ENCODE assay signal across 17 mouse cellular contexts in the genomic region with DNA sequence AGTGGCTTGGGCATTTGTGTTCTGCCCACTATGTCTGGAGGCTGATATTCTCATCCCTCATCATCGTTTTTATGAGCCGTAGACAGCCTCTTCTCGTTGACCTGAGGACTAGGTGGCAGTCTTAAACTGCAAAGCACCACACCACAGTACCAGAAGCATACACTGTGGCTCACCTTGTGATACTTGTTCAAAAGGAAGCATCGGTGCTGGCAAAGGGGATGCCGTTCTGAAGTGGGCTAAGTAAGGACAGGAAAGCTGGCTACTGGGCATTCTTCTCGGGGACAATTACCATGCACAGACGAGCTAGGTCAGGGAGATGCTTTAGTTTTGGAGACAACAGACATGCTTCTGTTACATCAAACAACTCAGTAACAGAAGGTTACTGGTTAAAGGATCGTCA. TPM values are rescaled to one million over a fixed set of nuclear protein-coding genes. Genes with fewer than 3 reads are reported as not detected.
DNase-seq lines count a peak whose midpoint lies in the region; ATAC-seq lines count a peak whose summit lies in the region.
"Had no signal": no experiment of that assay in that cellular context is flagged by ENCODE, and none has a peak within 500 bp of the region (broad histone marks: within the 10 kb centered on the region; RNA-seq: fewer than 3 reads in every experiment).

No protein-coding gene starts in this region.

- 67% methylated on average over 8 of the region's 8 CpGs for WGBS in hindbrain, embryonic 16.5 days
- 67% methylated on average over 8 of the region's 8 CpGs for WGBS in hindbrain, embryonic 13.5 days
- 72% methylated on average over 8 of the region's 8 CpGs for WGBS in neural tube, embryonic 11.5 days
- 66% methylated on average over 8 of the region's 8 CpGs for WGBS in midbrain, embryonic 15.5 days

- H3K4me1 ChIP-seq in hindbrain, embryonic 16.5 days (ENCODE audit: control insufficient read depth, insufficient read depth, low read depth, low read length) = no peaks in the 10 kb centered on the region
- no peaks in the 10 kb centered on the region for H3K4me1 ChIP-seq in hindbrain, embryonic 13.5 days (replicated peaks)
- H3K4me1 ChIP-seq in neural tube, embryonic 11.5 days (ENCODE audit: control insufficient read depth, insufficient read depth, low read length) = no peaks in the 10 kb centered on the region
- no peaks in the 10 kb centered on the region for H3K4me1 ChIP-seq in midbrain, embryonic 15.5 days
- H3K4me1 ChIP-seq: embryonic facial prominence, embryonic 15.5 days; heart, embryonic 13.5 days; limb, embryonic 15.5 days; liver, embryonic 15.5 days had no signal

- H3K4me3 ChIP-seq in hindbrain, embryonic 16.5 days (ENCODE audit: low read length) = no peak overlapping the region
- H3K4me3 ChIP-seq in hindbrain, embryonic 13.5 days = no peak overlapping the region
- H3K4me3 ChIP-seq in neural tube, embryonic 11.5 days (ENCODE audit: low read depth, low read length) = no peak overlapping the region
- no peak overlapping the region for H3K4me3 ChIP-seq in midbrain, embryonic 15.5 days
- H3K4me3 ChIP-seq: embryonic facial prominence, embryonic 15.5 days; gastrocnemius, adult 2 months; heart, embryonic 13.5 days; layer of hippocampus, adult 2 months; limb, embryonic 15.5 days; liver, embryonic 15.5 days; myocyte had no signal

- H3K27me3 ChIP-seq in hindbrain, embryonic 16.5 days (replicated peaks; ENCODE audit: control insufficient read depth, insufficient read depth, low read length) = no peaks in the 10 kb centered on the region
- H3K27me3 ChIP-seq in hindbrain, embryonic 13.5 days = no peaks in the 10 kb centered on the region
- H3K27me3 ChIP-seq in neural tube, embryonic 11.5 days (ENCODE audit: control insufficient read depth, insufficient read depth, low read length) = no peaks in the 10 kb centered on the region
- no peaks in the 10 kb centered on the region for H3K27me3 ChIP-seq in midbrain, embryonic 15.5 days (replicated peaks)
- H3K27me3 ChIP-seq: liver, embryonic 15.5 days had no signal

- H3K9ac ChIP-seq in hindbrain, embryonic 16.5 days (ENCODE audit: low read depth, low read length) = no peak overlapping the region
- H3K9ac ChIP-seq in hindbrain, embryonic 13.5 days = no peak overlapping the region
- H3K9ac ChIP-seq in neural tube, embryonic 11.5 days (ENCODE audit: low read length) = no peak overlapping the region
- H3K9ac ChIP-seq in midbrain, embryonic 15.5 days = no peak overlapping the region
- H3K9ac ChIP-seq: embryonic facial prominence, embryonic 15.5 days; heart, embryonic 13.5 days; limb, embryonic 15.5 days; liver, embryonic 15.5 days had no signal

- peak; percentile 9; the same call in 1 of the 2 replicates for ATAC-seq in hindbrain, embryonic 16.5 days
- no peak for ATAC-seq in hindbrain, embryonic 13.5 days (ENCODE audit: low FRiP score)
- peak; percentile 33; the same call in 1 of the 2 replicates for ATAC-seq in neural tube, embryonic 11.5 days (ENCODE audit: insufficient read depth, low FRiP score, low TSS enrichment)
- ATAC-seq in midbrain, embryonic 15.5 days (replicated peaks) = peak; percentile 12; the same call in 1 of the 2 replicates

- H3K27ac ChIP-seq in hindbrain, embryonic 16.5 days (ENCODE audit: low read depth, low read length) = no peak overlapping the region
- no peak overlapping the region for H3K27ac ChIP-seq in hindbrain, embryonic 13.5 days
- no peak overlapping the region for H3K27ac ChIP-seq in neural tube, embryonic 11.5 days (ENCODE audit: low read depth, low read length)
- H3K27ac ChIP-seq in midbrain, embryonic 15.5 days = no peak overlapping the region
- H3K27ac ChIP-seq: embryonic facial prominence, embryonic 15.5 days; gastrocnemius, adult 2 months; heart, embryonic 13.5 days; hindbrain, postnatal 0 days; layer of hippocampus, adult 2 months; limb, embryonic 15.5 days; liver, embryonic 15.5 days had no signal

- no peaks in the 10 kb centered on the region for H3K36me3 ChIP-seq in hindbrain, embryonic 16.5 days (ENCODE audit: control insufficient read depth, insufficient read depth, low read length)
- no peaks in the 10 kb centered on the region for H3K36me3 ChIP-seq in hindbrain, embryonic 13.5 days
- no peaks in the 10 kb centered on the region for H3K36me3 ChIP-seq in neural tube, embryonic 11.5 days (ENCODE audit: control insufficient read depth, insufficient read depth, low read length)
- no peaks in the 10 kb centered on the region for H3K36me3 ChIP-seq in midbrain, embryonic 15.5 days (replicated peaks)
- H3K36me3 ChIP-seq: embryonic facial prominence, embryonic 15.5 days; G1E; heart, embryonic 13.5 days; limb, embryonic 15.5 days; liver, embryonic 15.5 days had no signal

- no peaks in the 10 kb centered on the region for H3K9me3 ChIP-seq in hindbrain, embryonic 16.5 days (ENCODE audit: control insufficient read depth, low read length)
- no peaks in the 10 kb centered on the region for H3K9me3 ChIP-seq in hindbrain, embryonic 13.5 days
- no peaks in the 10 kb centered on the region for H3K9me3 ChIP-seq in neural tube, embryonic 11.5 days (ENCODE audit: control insufficient read depth, low read length)
- no peaks in the 10 kb centered on the region for H3K9me3 ChIP-seq in midbrain, embryonic 15.5 days
- H3K9me3 ChIP-seq: embryonic facial prominence, embryonic 15.5 days; G1E; heart, embryonic 13.5 days; limb, embryonic 15.5 days; liver, embryonic 15.5 days had no signal

- no peak for DNase-seq in neural tube, embryonic 11.5 days (ENCODE audit: low spot score)
- DNase-seq in neural tube, embryonic 10.5 days (ENCODE audit: extremely low spot score, low spot score) = no peak
- DNase-seq in lung, postnatal 14 days = no peak
- DNase-seq in cerebellum, postnatal 36 days = no peak
- DNase-seq: cerebellum, adult 11-12 months had no signal

- H3K4me2 ChIP-seq in hindbrain, embryonic 16.5 days (ENCODE audit: low read length) = no peak overlapping the region
- no peak overlapping the region for H3K4me2 ChIP-seq in hindbrain, embryonic 13.5 days
- no peak overlapping the region for H3K4me2 ChIP-seq in neural tube, embryonic 11.5 days (ENCODE audit: low read depth)
- no peak overlapping the region for H3K4me2 ChIP-seq in midbrain, embryonic 15.5 days
- H3K4me2 ChIP-seq: embryonic facial prominence, embryonic 15.5 days; heart, embryonic 13.5 days; limb, embryonic 15.5 days; liver, embryonic 15.5 days had no signal

RNA-seq across cellular contexts. Expression of a gene that starts 21.4 kb away (rescaled TPM):
- 3.3 and 4.1 TPM in 2 replicates for polyA plus RNA-seq in hindbrain, embryonic 16.5 days (2015; fragmentation: Nextera tagmentation; extraction: Ambion mirVana)
- 0.87 and 1.0 TPM in 2 replicates for polyA plus RNA-seq in hindbrain, embryonic 13.5 days (2015; fragmentation: Nextera tagmentation; extraction: Ambion mirVana)
- 0.50 and 0.57 TPM in 2 replicates for polyA plus RNA-seq in neural tube, embryonic 11.5 days (2014; fragmentation: Nextera tagmentation; extraction: Ambion mirVana)
- polyA plus RNA-seq in midbrain, embryonic 15.5 days (2015; fragmentation: Nextera tagmentation; extraction: Ambion mirVana) = 1.4 and 1.8 TPM in 2 replicates
- polyA plus RNA-seq: G1E, myocyte had no signal
